Mouse (Mus musculus): Measurements from ENCODE around the gene Gm20388. TPM values are rescaled to one million over a fixed set of nuclear protein-coding genes. Genes with fewer than 3 reads are reported as not detected.
A peak's percentile ranks its signal among the peaks of the same experiment; 100 is the strongest.

Gene Gm20388
- polyA plus RNA-seq, 1 experiment from 2014 or later: not detected

- H3K27me3 ChIP-seq (ENCODE audit: control insufficient read depth, insufficient read depth, low read depth, low read length): no peaks in the 10 kb centered on the region
- peaks cover 15% of the 10 kb centered on the region for H3K4me1 ChIP-seq (replicated peaks; ENCODE audit: control insufficient read depth, insufficient read depth, low read length)
- H3K27ac ChIP-seq (ENCODE audit: low read length): no peak overlapping the region
- no peak for ATAC-seq (ENCODE audit: low read depth)
- H3K9me3 ChIP-seq (ENCODE audit: control insufficient read depth, low read length): no peaks in the 10 kb centered on the region
- no peak overlapping the region for H3K4me3 ChIP-seq (ENCODE audit: low read length)
- H3K36me3 ChIP-seq (ENCODE audit: control insufficient read depth, insufficient read depth, low read length): no peaks in the 10 kb centered on the region
- H3K4me2 ChIP-seq (ENCODE audit: low read depth, low read length): no peak overlapping the region
- 84% methylated on average over 4 of the region's 4 CpGs for WGBS
- no peak overlapping the region for H3K9ac ChIP-seq (ENCODE audit: low read length)
These were observed 4483.3 kb downstream of the Gm20388 start for GRCm38 (mm10) chr8:124393927-124394326.

GRCm38 (mm10) chr8:124394951-124395350 lies 4484.3 kb downstream of the Gm20388 start:
- Histone ChIP-seq H3K9ac (ENCODE audit: low read length) (no peak overlapping the region), H3K27ac (ENCODE audit: low read length) (peak overlapping the region; percentile 36), H3K4me1 (replicated peaks; ENCODE audit: control insufficient read depth, insufficient read depth, low read length) (peaks cover 15% of the 10 kb centered on the region), H3K36me3 (ENCODE audit: control insufficient read depth, insufficient read depth, low read length) (no peaks in the 10 kb centered on the region), H3K4me2 (ENCODE audit: low read depth, low read length) (no peak overlapping the region), H3K9me3 (ENCODE audit: control insufficient read depth, low read length) (no peaks in the 10 kb centered on the region), H3K27me3 (ENCODE audit: control insufficient read depth, insufficient read depth, low read depth, low read length) (no peaks in the 10 kb centered on the region), H3K4me3 (ENCODE audit: low read length) (no peak overlapping the region)
- WGBS: 54% methylated on average over 7 of the region's 7 CpGs
- peak; percentile 10; the same call in 1 of the 2 replicates for ATAC-seq (ENCODE audit: low read depth)

MicroRNAs within 50 kb of the gene (microRNA counts, 519-probe panel; counts per million panel counts)
- microRNA mmu-miR-1967: 1,613 counts per million, percentile 23 among the panel's probes with 10 or more counts

Small RNA genes within 50 kb of the gene (microRNA-seq; reads per million reads assigned to microRNA genes)
- gene Gm22715: not detected
- not detected for gene Gm24366
- gene Gm27530: not detected
- gene Mir1967: not detected
- not detected for gene Mir6396
- not detected for gene Mir7079
- gene Mir7080: not detected
- 0.59 reads per million for gene Mir7237
- gene Mir7687: not detected

Other genes with a start within 250 kb of the Gm20388 start
- gene Wfdc1, start 244.5 kb upstream of the Gm20388 start, polyA plus RNA-seq (2015; fragmentation: Nextera tagmentation; extraction: Ambion mirVana): 10.8 and 13.0 TPM in 2 replicates
- 3.5 and 4.0 TPM in 2 replicates for gene Atp2c2, start 210.8 kb upstream of the Gm20388 start, polyA plus RNA-seq (2015; fragmentation: Nextera tagmentation; extraction: Ambion mirVana)
- gene Tldc1, start 132.4 kb upstream of the Gm20388 start, polyA plus RNA-seq (2015; fragmentation: Nextera tagmentation; extraction: Ambion mirVana): 13.9 and 15.3 TPM in 2 replicates
- 78.4 and 88.5 TPM in 2 replicates for gene Cotl1, start 70.3 kb upstream of the Gm20388 start, polyA plus RNA-seq (2015; fragmentation: Nextera tagmentation; extraction: Ambion mirVana)
- gene Klhl36, start 48.6 kb upstream of the Gm20388 start, polyA plus RNA-seq (2015; fragmentation: Nextera tagmentation; extraction: Ambion mirVana): 14.5 and 15.0 TPM in 2 replicates
- gene Usp10, start 481 bp upstream of the Gm20388 start, polyA plus RNA-seq (2015; fragmentation: Nextera tagmentation; extraction: Ambion mirVana): 120 and 122 TPM in 2 replicates
- 8.4 and 9.3 TPM in 2 replicates for gene Crispld2, start 81.6 kb downstream of the Gm20388 start, polyA plus RNA-seq (2015; fragmentation: Nextera tagmentation; extraction: Ambion mirVana)
- 35.3 and 35.6 TPM in 2 replicates for gene Zdhhc7, start 190.6 kb downstream of the Gm20388 start, polyA plus RNA-seq (2015; fragmentation: Nextera tagmentation; extraction: Ambion mirVana)
- 8.5 and 10.4 TPM in 2 replicates for gene 6430548M08Rik, start 203.3 kb downstream of the Gm20388 start, polyA plus RNA-seq (2015; fragmentation: Nextera tagmentation; extraction: Ambion mirVana)